Mouse (Mus musculus): ENCODE data around the gene Gpalpp1. TPM values are rescaled to one million over a fixed set of nuclear protein-coding genes. Genes with fewer than 3 reads are reported as not detected.

Gpalpp1 gene
- total and polyA plus RNA-seq, 3 experiments: 18.3 to 18.9 TPM; not detected in 1

DNA sequence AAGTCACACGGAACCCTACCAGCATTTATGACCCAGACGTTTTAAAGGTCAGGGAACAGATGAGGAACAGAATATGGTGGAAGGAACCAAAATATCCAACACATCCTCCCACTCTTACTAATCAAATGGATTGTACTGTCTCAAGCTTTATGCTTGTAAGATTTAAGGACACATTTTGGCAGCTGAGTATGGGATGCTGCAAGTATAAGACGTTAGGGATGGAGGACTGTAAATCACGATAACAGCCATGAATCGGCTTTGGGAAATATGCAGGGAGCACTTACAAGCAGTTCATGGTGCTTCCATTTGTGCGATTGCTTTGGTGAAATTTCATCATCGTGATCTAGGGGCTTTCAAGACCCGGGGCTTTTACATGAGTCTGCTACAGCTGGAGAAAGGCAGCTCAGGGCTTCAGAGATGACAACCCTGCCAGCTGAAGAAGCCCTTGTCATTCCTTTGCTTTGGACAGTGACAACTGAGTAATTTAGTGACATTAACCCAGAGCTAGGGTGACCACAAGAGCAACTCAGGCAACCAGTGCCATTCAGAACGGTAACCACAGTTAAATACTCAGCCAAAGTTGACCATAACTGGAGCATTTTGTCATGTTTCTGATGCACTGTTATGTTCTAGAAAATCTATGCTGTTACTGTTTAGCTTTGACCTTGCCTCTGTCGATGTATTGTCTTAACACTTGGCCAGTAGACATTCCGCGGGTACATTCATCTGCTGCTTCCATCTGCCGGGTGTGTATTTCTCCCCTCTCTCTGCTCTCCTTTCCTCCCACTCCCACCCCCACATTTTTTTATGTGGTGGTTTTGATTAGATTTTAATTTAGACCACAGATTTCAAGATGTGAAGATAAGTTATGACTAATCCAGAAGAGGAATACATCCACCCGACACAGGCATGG is 67.1 kb downstream of the Gpalpp1 start:
- no peaks in the 10 kb centered on the region for H3K79me2 ChIP-seq (ENCODE audit: control insufficient read depth, insufficient read depth, low read length, poor library complexity)
- H3K4me3 ChIP-seq (ENCODE audit: control insufficient read depth in 1 of 2, insufficient read depth in 1 of 2, low read depth in 2 of 2, low read length in 2 of 2): no peak overlapping the region
- H3K36me3 ChIP-seq (ENCODE audit: control insufficient read depth in 1 of 2, insufficient read depth in 2 of 2, low read length in 2 of 2): no peaks in the 10 kb centered on the region
- peaks cover 9 to 17% of the 10 kb centered on the region in 2 experiments for H3K27me3 ChIP-seq (ENCODE audit: control insufficient read depth in 1 of 2, insufficient read depth in 2 of 2, low read length in 2 of 2)
- no peak overlapping the region for H3K9ac ChIP-seq (ENCODE audit: control insufficient read depth, low read depth, low read length, poor library complexity, severe bottlenecking)
- no peaks in the 10 kb centered on the region for H3K9me3 ChIP-seq (replicated peaks; ENCODE audit: insufficient read depth, low read length)
- no peak for DNase-seq (ENCODE audit: low read depth, low spot score)
- H3K4me1 ChIP-seq (ENCODE audit: control insufficient read depth in 1 of 2, insufficient read depth in 2 of 2, low read length in 2 of 2): no peaks in the 10 kb centered on the region
- H3K27ac ChIP-seq (ENCODE audit: control insufficient read depth, low read depth, low read length): no peak overlapping the region
- TF ChIP-seq TBP (IDR thresholded peaks at IDR 0.05; ENCODE audit: low read depth, low read length): no peak
- no peak for TF ChIP-seq TAL1 (IDR thresholded peaks at IDR 0.05; ENCODE audit: low read length)
- no peak for TF ChIP-seq MAFK (IDR thresholded peaks at IDR 0.05; ENCODE audit: borderline replicate concordance, low read depth, low read length)
- TF ChIP-seq CHD1 (IDR thresholded peaks at IDR 0.05; ENCODE audit: low read depth, low read length): no peak
- TF ChIP-seq ZNF384 (IDR thresholded peaks at IDR 0.05; ENCODE audit: low read depth, low read length): no peak
- no peak for TF ChIP-seq KAT2A (conservative IDR thresholded peaks at IDR 0.05; ENCODE audit: low read depth, low read length)
- no peak for TF ChIP-seq UBTF (IDR thresholded peaks at IDR 0.05; ENCODE audit: borderline replicate concordance, insufficient read depth, low read depth, low read length)
- no peak for TF ChIP-seq GATA1 (IDR thresholded peaks at IDR 0.05; ENCODE audit: low read depth, low read length)
- TF ChIP-seq SMC3 (IDR thresholded peaks at IDR 0.05; ENCODE audit: low read depth, low read length): no peak
- no peak for TF ChIP-seq ZMIZ1 (IDR thresholded peaks at IDR 0.05; ENCODE audit: low read depth, low read length)

Other genes with a start within 250 kb of the Gpalpp1 start
- gene Kctd4, start 155.8 kb downstream of the Gpalpp1 start, total RNA-seq (2012; rRNA removed): 0.08 TPM in 1 of 2 replicates, not detected in the other
- gene Kctd4, start 155.8 kb downstream of the Gpalpp1 start, polyA plus RNA-seq (2012; ENCODE audit: insufficient read depth in 1 of 2, insufficient read length in 2 of 2, low read depth in 1 of 2, low replicate concordance in 2 of 2, missing spikeins in 1 of 2): under 1 TPM in 1 of 2 experiments, not detected in 1; 0.01 TPM
- 59.9 and 71.2 TPM in 2 replicates for gene Gtf2f2, start 99.9 kb downstream of the Gpalpp1 start, total RNA-seq (2012; rRNA removed)
- gene Gtf2f2, start 99.9 kb downstream of the Gpalpp1 start, polyA plus RNA-seq (2012; ENCODE audit: insufficient read depth in 1 of 2, insufficient read length in 2 of 2, low read depth in 1 of 2, low replicate concordance in 2 of 2, missing spikeins in 1 of 2): 10 to 100 TPM in 1 of 2 experiments, not detected in 1; 57.6 TPM
- 15.4 and 20.6 TPM in 2 replicates for gene Nufip1, start 131 bp upstream of the Gpalpp1 start, total RNA-seq (2012; rRNA removed)
- gene Nufip1, start 131 bp upstream of the Gpalpp1 start, polyA plus RNA-seq (2012; ENCODE audit: insufficient read depth in 1 of 2, insufficient read length in 2 of 2, low read depth in 1 of 2, low replicate concordance in 2 of 2, missing spikeins in 1 of 2): 10 to 100 TPM; 21.6 to 36.5 TPM